Mouse (Mus musculus): ENCODE results near the gene Plscr1. TPM values are rescaled to one million over a fixed set of nuclear protein-coding genes. Genes with fewer than 3 reads are reported as not detected.

The Plscr1 gene
- total and polyA plus RNA-seq, 3 experiments, result 5.5 to 9.5 TPM; not detected in 1

DNA sequence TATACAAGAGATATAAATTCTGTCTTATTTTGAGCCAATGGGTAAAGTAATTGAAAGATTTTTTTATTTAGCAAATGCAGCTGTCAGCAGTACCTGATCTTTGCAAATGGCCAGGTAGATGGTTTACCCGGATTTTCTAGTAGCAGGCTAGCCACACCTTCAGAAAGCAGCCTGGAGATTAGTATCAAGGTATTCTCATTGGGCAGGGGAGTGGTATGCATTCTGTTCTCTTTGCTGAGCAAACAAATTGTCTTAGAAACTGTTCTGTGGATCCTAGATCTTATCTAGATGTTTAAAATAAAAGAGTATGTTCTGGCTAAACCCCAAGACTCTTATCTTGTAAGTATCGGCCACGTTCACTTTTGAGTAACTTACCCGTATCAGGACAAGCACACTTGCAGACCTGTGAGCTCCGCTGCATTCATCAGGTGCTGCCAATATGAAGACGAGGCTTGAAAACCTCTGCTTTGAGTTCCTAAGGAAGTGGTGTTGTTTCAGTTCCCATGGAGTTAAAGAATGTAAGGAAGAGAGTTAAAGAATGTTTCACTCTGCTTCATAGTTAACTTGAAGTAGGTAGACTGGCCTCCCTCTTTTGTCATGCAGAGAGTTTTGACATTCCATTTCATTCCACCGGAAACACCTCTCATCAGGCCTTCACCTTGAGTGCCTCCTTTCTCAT, 11.1 kb downstream of the Plscr1 start:
- Histone ChIP-seq H3K4me3 (ENCODE audit: control insufficient read depth in 1 of 2, insufficient read depth in 1 of 2, low read depth in 2 of 2, low read length in 2 of 2) (no peak overlapping the region), H3K36me3 (ENCODE audit: control insufficient read depth in 1 of 2, insufficient read depth in 2 of 2, low read length in 2 of 2) (peaks cover 0 to 2% of the 10 kb centered on the region in 2 experiments; a peak in 3 of 4 replicates), H3K9ac (ENCODE audit: control insufficient read depth, low read depth, low read length, poor library complexity, severe bottlenecking) (no peak overlapping the region), H3K27ac (ENCODE audit: control insufficient read depth, low read depth, low read length) (no peak overlapping the region), H3K9me3 (replicated peaks; ENCODE audit: insufficient read depth, low read length) (no peaks in the 10 kb centered on the region), H3K27me3 (ENCODE audit: control insufficient read depth in 1 of 2, insufficient read depth in 2 of 2, low read length in 2 of 2) (no peaks in the 10 kb centered on the region), H3K79me2 (ENCODE audit: control insufficient read depth, insufficient read depth, low read length, poor library complexity) (no peaks in the 10 kb centered on the region), H3K4me1 (ENCODE audit: control insufficient read depth in 1 of 2, insufficient read depth in 2 of 2, low read length in 2 of 2) (peaks cover 4% of the 10 kb centered on the region in 2 experiments; a peak in 3 of 4 replicates)
- TF ChIP-seq MXI1 (IDR thresholded peaks at IDR 0.05; ENCODE audit: low read depth, low read length) (no peak), BHLHE40 (IDR thresholded peaks at IDR 0.05; ENCODE audit: borderline replicate concordance, low read depth, low read length) (no peak), MAX (IDR thresholded peaks at IDR 0.05; ENCODE audit: low read length) (no peak), POLR2A (IDR thresholded peaks at IDR 0.05; ENCODE audit: control insufficient read depth in 1 of 2, insufficient read depth in 1 of 2, low read depth in 1 of 2, low read length in 2 of 2, poor library complexity in 1 of 2) (no peak), USF2 (IDR thresholded peaks at IDR 0.05; ENCODE audit: borderline replicate concordance in 1 of 2, insufficient read depth in 1 of 2, low read depth in 1 of 2, low read length in 2 of 2) (no peak), ELF1 (IDR thresholded peaks at IDR 0.05; ENCODE audit: low read depth, low read length) (no peak)
- no peak for DNase-seq (ENCODE audit: low read depth, low spot score)

DNA sequence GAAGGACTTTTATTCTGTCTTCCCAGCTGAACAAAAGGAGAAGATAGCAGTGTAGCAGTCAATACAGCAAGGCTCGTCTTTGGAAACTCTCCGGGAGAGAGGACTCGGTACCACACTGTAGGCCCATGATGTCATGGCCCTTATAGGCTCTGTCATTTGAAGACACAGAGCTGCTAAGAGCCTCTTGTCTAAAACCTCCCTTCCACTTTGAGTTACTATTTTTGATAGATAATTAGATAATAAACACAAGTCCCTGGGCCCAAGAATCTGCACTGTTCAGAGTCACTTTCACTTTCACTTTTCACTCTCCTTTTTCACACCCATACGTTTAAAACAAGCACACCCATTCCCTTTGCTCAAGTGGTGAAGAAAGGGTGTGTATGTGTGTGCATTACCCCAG, 16.2 kb downstream of the Plscr1 start:
- H3K4me3 ChIP-seq (ENCODE audit: control insufficient read depth in 1 of 2, insufficient read depth in 1 of 2, low read depth in 2 of 2, low read length in 2 of 2), result peak overlapping the region; percentile 37 to 41
- peak overlapping the region; percentile 54 for H3K9ac ChIP-seq (ENCODE audit: control insufficient read depth, low read depth, low read length, poor library complexity, severe bottlenecking)
- no peaks in the 10 kb centered on the region for H3K79me2 ChIP-seq (ENCODE audit: control insufficient read depth, insufficient read depth, low read length, poor library complexity)
- TF ChIP-seq MYC (IDR thresholded peaks at IDR 0.05; ENCODE audit: low read depth, low read length) (no peak), RAD21 (IDR thresholded peaks at IDR 0.05; ENCODE audit: low read depth, low read length) (no peak), ETS1 (IDR thresholded peaks at IDR 0.05; ENCODE audit: low read depth, low read length) (peak; percentile 48; the same call in 1 of the 2 replicates)
- H3K9me3 ChIP-seq (replicated peaks; ENCODE audit: insufficient read depth, low read length), result no peaks in the 10 kb centered on the region
- peaks cover 4 to 16% of the 10 kb centered on the region in 2 experiments for H3K4me1 ChIP-seq (ENCODE audit: control insufficient read depth in 1 of 2, insufficient read depth in 2 of 2, low read length in 2 of 2)
- peaks cover 0 to 2% of the 10 kb centered on the region in 2 experiments; a peak in 2 of 4 replicates for H3K36me3 ChIP-seq (ENCODE audit: control insufficient read depth in 1 of 2, insufficient read depth in 2 of 2, low read length in 2 of 2)
- H3K27me3 ChIP-seq (ENCODE audit: control insufficient read depth in 1 of 2, insufficient read depth in 2 of 2, low read length in 2 of 2), result no peaks in the 10 kb centered on the region
- peak overlapping the region; percentile 9; the same call in 1 of the 2 replicates for H3K27ac ChIP-seq (ENCODE audit: control insufficient read depth, low read depth, low read length)
- DNase-seq (ENCODE audit: low read depth, low spot score), result peak; percentile 44

DNA sequence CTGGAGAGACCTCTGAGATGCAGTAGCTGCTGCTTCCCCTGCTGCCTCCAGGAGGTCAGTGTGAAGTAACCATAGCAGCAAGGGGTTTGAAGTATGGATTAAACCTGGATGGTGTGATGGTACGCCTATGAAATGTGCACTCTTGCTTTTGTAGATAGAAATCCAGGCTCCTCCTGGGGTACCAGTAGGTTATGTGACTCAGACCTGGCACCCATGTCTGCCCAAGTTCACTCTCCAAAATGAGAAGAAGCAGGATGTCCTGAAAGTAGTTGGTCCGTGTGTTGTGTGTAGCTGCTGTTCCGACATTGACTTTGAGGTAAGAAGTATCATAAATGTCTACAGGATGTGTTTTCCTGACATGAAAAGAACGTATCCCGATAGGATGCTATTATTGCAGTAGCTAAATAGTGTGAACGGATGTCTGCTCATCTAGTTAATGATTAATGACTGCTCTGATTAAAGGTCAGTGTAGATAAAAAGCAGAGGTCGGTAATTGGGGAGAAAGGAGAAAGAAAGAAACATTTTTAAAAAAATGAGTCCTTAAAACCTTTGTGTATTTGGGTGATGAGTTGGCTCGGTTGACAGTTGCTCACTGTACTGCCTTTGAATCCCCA, 17.1 kb downstream of the Plscr1 start:
- Histone ChIP-seq H3K36me3 (ENCODE audit: control insufficient read depth in 1 of 2, insufficient read depth in 2 of 2, low read length in 2 of 2) (peaks cover 0 to 7% of the 10 kb centered on the region in 2 experiments; a peak in 2 of 4 replicates), H3K4me1 (ENCODE audit: control insufficient read depth in 1 of 2, insufficient read depth in 2 of 2, low read length in 2 of 2) (peaks cover 4 to 19% of the 10 kb centered on the region in 2 experiments), H3K9ac (ENCODE audit: control insufficient read depth, low read depth, low read length, poor library complexity, severe bottlenecking) (no peak overlapping the region), H3K27ac (ENCODE audit: control insufficient read depth, low read depth, low read length) (no peak overlapping the region), H3K4me3 (ENCODE audit: control insufficient read depth in 1 of 2, insufficient read depth in 1 of 2, low read depth in 2 of 2, low read length in 2 of 2) (no peak overlapping the region), H3K27me3 (ENCODE audit: control insufficient read depth in 1 of 2, insufficient read depth in 2 of 2, low read length in 2 of 2) (no peaks in the 10 kb centered on the region), H3K79me2 (ENCODE audit: control insufficient read depth, insufficient read depth, low read length, poor library complexity) (no peaks in the 10 kb centered on the region), H3K9me3 (replicated peaks; ENCODE audit: insufficient read depth, low read length) (no peaks in the 10 kb centered on the region)
- TF ChIP-seq CHD2 (IDR thresholded peaks at IDR 0.05; ENCODE audit: low read length), result no peak
- TF ChIP-seq SMC3 (IDR thresholded peaks at IDR 0.05; ENCODE audit: low read depth, low read length), result no peak
- no peak for TF ChIP-seq MAZ (IDR thresholded peaks at IDR 0.05; ENCODE audit: low read depth, low read length)
- no peak for TF ChIP-seq USF1 (IDR thresholded peaks at IDR 0.05; ENCODE audit: low read depth, low read length)
- TF ChIP-seq TBP (IDR thresholded peaks at IDR 0.05; ENCODE audit: low read depth, low read length), result no peak
- no peak for TF ChIP-seq TCF12 (IDR thresholded peaks at IDR 0.05; ENCODE audit: low read depth, low read length)
- TF ChIP-seq RAD21 (IDR thresholded peaks at IDR 0.05; ENCODE audit: low read depth, low read length), result no peak
- no peak for TF ChIP-seq MYB (IDR thresholded peaks at IDR 0.05; ENCODE audit: low read depth, low read length)
- no peak for TF ChIP-seq CHD1 (IDR thresholded peaks at IDR 0.05; ENCODE audit: low read depth, low read length)
- no peak for DNase-seq (ENCODE audit: low read depth, low spot score)

Data from MEL (cell line).